Mouse (Mus musculus): ENCODE results near the gene Tex19.1.

- TF ChIP-seq EP300 (IDR thresholded peaks at IDR 0.05; ENCODE audit: low read depth) (no peak), CTCF (IDR thresholded peaks at IDR 0.05; ENCODE audit: low read depth) (no peak)
Observed at GRCm38 (mm10) chr11:121122024-121122670, 23.8 kb upstream of the Tex19.1 start.

Data from heart, postnatal 0 days (tissue).